Mouse (Mus musculus) mouse embryonic stem cell (cell line): ENCODE data around the gene Angptl4.

Experiments used
- in situ Hi-C, 2 experiments: fragments of 300-500 bp; cut with MboI; formaldehyde crosslinking; loops; 1 replicate in 1 of 2; 3 replicates in 1 of 2; pipeline ENCODE4 v1.14.3; 2019 to 2020; ENCODE audit warnings: low sequenced_read_pairs in 2 of 2, low pct_unique_long_range_greater_than_20kb in 1 of 2, mixed read lengths in 1 of 2; ENCODE audit not compliant: unreplicated experiment in 1 of 2

The Angptl4 gene

DNA sequence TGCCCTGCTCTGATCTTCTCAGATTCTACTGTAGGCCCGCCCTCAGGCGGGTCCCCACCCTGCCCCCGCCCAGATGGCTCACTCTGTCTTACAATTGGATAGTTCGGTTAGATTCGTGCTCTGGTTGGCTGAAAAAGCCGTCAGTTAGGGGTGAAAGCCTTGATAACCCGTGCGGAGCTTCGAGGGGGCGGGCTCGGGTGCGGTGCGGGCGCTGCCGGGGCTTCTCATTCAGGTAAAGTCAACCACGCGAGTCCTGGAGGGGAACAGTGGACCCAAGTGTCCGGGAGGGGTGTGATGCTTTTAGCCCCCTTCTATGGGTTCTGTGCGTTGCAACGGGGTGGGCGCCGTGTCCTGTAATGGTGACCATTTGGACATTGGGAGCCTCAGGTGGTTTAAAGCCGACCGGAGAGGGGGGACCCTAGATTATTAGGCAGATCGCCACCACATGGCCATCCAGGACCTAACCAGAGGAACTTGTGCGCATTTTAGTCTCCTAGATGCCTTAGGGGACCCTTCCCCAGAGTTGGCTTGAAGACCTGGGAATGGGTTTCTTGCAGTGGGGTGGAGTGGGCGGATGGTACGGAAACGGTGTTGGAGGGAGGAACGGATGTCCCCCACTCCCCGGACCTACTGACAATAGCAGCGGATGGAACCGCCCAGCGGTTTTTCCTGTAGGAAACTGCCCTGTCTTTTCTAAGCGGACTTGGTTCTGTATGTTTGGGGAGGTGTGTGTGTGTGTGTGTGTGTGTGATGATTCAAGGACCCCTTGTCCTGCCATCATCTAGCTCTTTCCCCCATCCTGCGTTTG is 28.9 kb upstream of the Angptl4 start, which contains the start of gene Kank3:
Gene Kank3 (plus strand): TSS at position 186 of the 808 bp plus-strand sequence.
- in situ Hi-C loops, result loop anchor here in 1 of 2 experiments (25.0 kb wide), 1 partner anchor 923 kb away; the partner anchor contains the start of gene Zfp870

DNA sequence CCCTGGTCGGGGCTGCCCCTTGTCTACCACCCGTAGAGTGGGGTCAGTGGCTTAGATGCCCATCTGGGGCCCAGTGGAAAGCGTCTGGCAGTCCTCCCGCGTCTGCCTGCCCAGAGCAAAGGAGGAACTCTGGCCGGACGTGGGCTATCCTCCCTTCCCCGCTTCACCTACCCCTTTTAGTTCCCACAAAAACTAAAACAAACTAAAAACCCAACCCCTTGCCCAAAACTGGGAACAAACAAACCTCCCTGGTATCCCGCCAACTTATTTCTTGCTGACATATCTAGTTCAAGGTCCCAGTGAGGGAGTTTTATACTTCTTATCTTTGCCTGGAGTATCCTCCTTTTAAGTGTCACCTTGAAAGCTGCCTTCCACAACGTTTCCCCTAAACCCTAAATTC is 26.6 kb upstream of the Angptl4 start:
- in situ Hi-C loops, result loop anchor here in 1 of 2 experiments (10.0 to 25.0 kb wide), 2 partner anchors 213 to 921 kb away; partner anchors contain the start of gene Zfp870

DNA sequence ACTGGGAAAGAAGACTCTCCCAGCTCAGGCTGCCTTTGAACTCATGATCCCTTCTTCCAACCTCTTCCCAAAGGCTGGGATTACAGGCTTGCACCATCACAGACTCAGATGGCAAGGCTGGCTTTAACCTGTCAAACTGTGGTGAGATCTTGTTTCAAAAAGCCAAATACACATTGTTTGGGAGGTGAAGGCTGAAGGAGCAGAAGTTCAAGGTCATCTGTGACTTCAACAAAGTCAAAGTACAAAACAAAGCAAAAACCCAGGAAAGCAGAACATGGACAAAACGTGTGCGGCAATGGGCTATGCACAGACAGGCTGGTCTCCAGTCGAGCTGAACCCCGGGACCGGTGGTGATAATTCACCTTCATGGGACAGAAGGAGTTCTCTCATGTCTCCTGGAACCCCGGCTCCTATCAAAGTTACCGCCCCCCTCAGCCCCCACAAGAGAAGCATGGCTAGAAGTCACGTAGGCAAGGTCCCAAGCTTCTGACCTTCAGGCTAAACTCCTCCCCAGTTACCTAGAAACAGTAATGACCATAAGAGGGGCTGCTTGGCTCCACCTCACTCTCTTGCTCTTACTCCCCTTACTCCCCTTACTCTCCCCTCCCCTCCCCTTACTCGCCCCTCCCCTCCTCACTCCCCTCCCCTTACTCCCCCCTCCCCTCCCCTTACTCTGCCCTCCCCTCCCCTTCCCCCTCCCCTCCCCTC is 25.7 kb upstream of the Angptl4 start:
- in situ Hi-C loops, result loop anchor here in 1 of 2 experiments (10.0 to 25.0 kb wide), 2 partner anchors 213 to 920 kb away; partner anchors contain the start of gene Zfp870

DNA sequence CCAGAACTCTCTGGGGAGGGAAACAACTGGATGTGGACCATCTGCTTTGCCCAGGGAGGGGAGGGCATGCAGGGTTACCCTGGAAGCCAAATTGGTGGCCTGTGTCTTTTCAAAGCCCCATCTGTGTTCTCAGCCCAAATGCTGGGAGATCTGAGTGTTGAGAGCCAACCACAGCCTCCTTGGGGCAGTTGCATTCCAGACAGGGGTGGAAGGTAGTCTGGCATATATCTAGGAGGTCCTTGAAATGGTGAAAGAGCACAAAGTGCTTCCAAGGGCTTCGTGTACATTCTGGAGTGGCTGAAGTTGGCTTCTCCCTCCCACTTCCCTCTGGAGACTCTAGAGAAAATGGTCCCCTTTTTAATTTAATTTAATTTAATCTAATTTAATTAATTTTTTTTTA is 23.1 kb upstream of the Angptl4 start:
- in situ Hi-C loops, result loop anchor here in 1 of 2 experiments (10.0 to 25.0 kb wide), 2 partner anchors 210 to 917 kb away; partner anchors contain the start of gene Zfp870

DNA sequence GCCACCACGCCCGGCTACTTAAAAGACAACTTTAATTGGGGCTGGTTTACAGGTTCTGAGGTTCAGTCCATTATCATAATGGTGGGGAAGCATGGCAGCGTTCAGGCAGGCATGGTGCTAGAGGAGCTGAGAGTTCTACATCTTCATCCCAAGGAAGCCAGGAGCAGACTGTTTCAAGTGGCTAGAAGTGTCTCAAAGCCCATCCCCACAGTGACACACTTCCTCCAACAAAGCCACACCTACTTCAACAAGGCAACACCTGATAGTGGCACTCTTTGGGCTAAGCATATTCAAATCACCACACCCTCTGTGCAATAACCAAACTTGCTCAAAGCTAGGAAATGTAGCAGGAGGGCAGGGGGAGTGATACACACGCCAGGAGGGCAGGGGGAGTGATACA is 22.6 kb upstream of the Angptl4 start:
- in situ Hi-C loops, result loop anchor here in 1 of 2 experiments (10.0 to 25.0 kb wide), 2 partner anchors 209 to 917 kb away; partner anchors contain the start of gene Zfp870

DNA sequence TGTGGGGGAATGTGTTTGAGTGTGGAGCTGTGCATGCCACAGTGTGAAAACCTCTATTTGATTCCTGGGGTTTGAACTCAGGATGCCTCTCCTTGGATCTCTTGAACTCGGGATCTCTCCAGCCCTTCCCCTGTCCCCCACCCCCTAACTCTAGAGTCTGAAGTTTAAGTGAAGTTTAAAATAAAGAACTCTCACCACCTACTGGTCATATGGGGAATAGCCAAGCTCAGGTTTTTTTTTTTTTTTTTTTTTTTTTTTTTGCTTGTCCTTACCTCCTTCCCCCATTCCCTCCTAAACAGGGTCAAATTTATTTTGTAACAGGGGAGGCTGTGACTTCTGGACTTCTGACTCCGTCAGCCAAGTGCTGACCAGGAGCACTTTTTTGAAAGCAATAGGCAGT is 20.6 kb upstream of the Angptl4 start:
- in situ Hi-C loops, result loop anchor here in 1 of 2 experiments (10.0 to 25.0 kb wide), 2 partner anchors 207 to 915 kb away; partner anchors contain the start of gene Zfp870

DNA sequence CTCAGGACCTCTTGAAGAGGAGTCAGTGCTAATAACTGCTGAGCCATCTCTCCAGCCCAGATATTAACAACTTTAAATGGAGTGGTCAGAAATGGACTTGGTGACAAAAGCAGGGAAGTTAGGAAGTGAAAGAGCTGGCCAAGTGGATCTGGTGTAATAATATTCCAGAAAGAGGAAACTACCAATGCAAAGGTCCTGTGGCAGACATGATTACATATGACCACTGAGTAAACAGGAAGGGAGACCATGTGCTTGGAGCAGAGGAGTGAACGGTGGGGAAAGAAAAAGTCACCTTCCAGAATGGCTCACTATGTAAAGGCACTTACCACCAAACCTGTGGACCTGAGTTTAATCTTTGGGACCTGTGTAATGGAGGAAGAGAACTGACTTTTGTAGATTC is 17.6 kb upstream of the Angptl4 start:
- in situ Hi-C loops, result no loop called here

DNA sequence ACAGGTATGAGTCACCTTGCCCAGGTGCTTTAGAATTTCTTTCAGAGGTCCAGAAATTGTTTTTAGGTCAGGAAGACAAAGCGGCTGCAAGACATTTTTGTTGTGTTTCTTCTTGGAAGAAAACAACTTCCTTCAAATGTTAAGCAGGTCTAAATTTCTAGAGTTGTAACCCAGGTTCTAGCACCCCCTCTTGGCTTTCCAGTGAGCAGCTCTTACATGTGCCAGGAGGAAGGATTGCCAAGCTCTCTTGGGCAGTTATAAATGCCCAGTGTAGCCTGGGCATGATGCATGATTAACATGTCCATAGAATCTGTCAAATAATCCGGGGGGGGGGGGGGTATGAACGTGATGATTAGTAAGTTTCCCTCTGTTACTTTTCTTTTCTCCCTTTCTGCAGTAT is 16.7 kb upstream of the Angptl4 start:
- in situ Hi-C loops, result no loop called here

DNA sequence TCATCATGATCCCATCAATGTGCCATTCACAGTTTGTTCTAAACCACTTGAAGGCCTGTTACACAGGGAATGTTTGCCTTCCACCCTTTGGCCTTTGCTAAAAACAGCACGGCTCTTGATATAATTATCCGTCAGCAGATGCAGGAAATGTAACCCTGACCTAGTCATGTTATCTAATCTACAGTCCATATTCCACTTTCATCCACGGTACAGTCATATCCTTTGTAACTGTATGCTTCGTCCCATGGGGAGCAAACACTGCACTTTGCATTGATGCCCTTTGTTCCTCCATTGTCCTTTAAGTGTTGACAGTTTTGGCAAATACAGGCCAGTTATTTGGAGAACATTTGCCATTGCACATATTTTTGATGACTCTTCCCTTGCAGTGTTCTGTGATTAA is 7.1 kb upstream of the Angptl4 start:
- in situ Hi-C loops, result loop anchor here in 1 of 2 experiments (10.0 kb wide), 1 partner anchor 274 kb away; no protein-coding TSS in a partner anchor

DNA sequence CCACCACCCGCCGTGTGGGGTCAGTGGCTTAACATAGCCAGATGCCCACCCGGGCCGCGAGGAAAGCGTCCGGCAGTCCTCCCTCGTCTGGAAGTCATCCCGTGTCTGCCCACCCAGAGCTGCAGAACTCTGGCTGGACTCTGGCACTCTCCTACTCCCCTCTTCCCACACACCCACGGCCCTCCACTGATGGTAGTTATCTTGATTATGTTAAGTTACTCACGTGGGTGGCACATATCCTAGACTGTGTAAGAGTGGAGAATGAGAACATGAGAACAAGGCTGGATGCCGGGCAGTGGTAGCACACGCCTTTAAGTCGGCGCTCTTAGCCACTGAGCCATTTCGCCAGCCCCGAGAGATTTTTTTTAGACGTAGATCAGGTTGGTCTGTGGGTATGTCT is 4.7 kb upstream of the Angptl4 start:
- in situ Hi-C loops, result loop anchor here in 1 of 2 experiments (10.0 kb wide), 1 partner anchor 272 kb away; no protein-coding TSS in a partner anchor

DNA sequence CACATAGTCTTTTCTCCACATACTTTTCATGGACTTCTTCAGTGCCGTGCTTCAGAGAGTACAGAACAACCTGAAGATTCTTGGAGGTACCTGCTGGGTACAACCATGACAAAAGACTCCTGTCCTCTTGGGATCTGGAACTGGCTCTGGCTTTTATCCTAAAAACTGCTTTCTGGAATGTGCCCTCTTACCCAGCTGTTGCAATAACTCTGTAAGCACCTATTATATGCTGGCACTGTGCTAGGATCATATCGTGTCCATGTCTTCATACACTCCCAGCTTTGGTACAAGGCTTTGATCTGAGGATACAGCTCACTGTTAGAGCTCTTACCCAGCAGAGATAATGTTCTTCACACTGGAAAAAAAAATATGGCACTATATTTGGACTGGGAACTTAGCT is 3.3 kb upstream of the Angptl4 start:
- in situ Hi-C loops, result loop anchor here in 1 of 2 experiments (10.0 kb wide), 1 partner anchor 270 kb away; no protein-coding TSS in a partner anchor

DNA sequence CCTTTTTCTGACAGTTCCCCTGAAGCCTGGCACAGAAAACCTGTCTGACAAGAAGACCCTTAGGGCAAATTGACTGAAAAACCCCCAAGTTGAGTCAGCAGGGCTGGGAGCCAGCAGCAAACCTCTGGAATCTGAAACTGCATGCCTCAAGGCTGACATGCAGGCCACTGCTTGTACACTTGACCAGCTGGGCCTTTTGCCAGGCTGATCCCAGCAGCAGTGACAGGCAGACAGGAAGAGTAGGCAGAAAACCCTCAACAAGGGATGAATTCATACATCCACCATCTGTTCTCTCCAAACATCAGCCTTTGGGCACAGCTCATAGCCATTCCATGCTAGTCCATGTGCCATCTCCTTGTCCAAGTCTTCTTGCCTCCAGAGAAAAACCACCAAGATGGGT is 1.8 kb upstream of the Angptl4 start:
- in situ Hi-C loops, result loop anchor here in 1 of 2 experiments (10.0 kb wide), 1 partner anchor 269 kb away; no protein-coding TSS in a partner anchor

DNA sequence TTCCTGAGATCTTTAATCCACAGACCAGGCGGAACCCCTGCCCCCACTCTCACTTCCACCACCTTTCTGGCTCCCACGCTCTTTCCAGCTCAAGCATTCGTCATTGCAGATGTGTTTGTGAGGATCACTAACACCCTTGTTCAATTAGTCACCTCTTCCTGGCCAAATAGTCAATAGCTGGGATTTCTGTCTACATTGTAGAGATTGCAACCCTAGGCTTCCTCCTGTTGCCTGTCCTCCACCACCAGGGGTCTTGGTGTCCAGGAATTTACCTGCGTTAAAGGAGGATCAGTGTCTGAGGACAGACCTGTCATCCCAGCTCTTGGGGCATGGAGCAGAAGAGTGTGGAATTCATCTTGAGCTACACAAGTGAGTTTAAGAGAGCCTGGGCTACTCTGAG is 437 bp upstream of the Angptl4 start:
- in situ Hi-C loops, result loop anchor here in 1 of 2 experiments (10.0 kb wide), 1 partner anchor 267 kb away; no protein-coding TSS in a partner anchor

DNA sequence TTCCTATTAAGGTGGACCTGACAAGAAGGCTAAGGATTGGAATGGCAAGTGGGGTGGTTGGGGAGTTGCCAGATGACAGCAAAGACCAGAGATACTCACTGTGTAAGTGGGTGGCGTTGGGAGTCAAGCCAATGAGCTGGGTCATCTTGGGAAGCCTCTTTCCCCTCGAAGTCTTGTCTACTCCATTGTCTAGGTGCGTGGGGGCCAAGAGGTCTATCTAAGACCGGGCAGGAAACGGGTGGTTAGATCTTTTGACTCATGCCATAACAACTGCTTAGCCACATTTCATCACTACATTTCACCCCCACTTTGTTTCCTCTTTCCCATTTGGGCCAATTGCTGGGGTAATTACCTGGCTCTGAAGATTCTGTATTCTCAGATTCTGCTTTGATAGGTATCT is 1.2 kb downstream of the Angptl4 start:
- in situ Hi-C loops, result loop anchor here in 1 of 2 experiments (10.0 kb wide), 1 partner anchor 266 kb away; no protein-coding TSS in a partner anchor

DNA sequence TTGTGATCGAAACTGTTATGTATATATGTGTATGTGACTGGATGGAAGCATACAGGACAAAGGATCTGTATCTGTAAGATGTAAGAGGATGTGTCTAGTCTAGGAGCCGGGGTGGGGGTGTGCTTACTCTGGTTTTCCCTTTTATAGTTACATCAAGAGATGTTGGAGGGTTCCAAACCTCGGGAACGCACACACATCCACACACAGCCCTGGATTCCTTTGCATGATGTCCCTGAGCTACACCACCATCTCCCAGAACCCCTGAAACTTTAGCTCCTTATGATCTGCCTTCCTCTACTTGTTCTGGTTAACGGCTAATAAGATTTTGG is 1.7 kb downstream of the Angptl4 start:
- in situ Hi-C loops, result loop anchor here in 1 of 2 experiments (10.0 kb wide), 1 partner anchor 265 kb away; no protein-coding TSS in a partner anchor

DNA sequence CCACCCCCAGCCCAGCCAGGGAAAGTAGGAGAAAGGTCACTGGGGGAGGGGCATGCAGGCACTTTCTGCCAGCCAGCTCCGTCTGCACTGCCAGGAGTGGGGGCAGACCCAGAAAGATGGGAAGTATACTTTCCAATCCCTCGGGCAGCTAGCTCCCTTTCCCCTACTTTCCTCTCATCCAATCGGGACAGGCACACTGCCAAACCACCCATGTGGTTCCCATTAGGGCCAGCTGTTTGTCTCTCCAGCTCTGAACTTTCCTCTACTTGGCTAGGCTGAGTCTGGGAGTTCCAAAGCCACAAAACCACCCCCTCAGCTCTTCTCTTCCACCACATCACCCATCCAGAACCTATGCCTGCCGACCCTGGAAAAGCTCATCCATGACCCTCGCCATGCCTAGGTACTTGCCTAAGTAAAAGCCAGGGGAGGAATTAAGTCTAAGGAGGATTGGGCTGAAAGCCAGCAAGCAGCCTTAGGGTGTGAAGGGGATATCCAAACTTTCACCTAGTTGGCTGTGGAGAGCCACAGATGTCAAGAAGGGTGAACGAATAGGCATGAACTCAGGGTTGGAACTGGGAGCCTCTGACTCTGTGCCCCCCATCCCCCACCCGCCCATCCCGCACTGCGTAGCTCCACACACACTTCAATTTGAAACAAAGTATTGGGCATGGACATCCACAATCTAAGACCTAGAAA is 2.2 kb downstream of the Angptl4 start:
- in situ Hi-C loops, result no loop called here

DNA sequence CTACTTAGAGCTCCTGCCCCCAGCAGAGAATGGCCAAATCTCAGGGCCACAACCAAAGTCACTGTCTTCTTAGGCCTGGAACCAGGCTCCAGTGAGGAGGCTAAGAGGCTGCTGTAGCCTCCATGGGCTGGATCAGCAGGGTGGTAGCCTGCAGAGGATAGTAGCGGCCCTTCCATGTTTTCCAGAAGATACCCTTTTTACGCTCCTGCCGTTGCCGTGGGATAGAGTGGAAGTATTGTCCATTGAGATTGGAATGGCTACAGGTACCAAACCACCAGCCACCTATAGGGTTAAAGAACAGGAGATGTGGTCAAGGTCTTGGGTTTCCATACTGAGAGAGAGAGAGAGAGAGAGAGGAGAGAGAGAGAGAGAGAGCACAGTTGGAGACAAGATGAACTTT is 6.3 kb downstream of the Angptl4 start:
- in situ Hi-C loops, result no loop called here

DNA sequence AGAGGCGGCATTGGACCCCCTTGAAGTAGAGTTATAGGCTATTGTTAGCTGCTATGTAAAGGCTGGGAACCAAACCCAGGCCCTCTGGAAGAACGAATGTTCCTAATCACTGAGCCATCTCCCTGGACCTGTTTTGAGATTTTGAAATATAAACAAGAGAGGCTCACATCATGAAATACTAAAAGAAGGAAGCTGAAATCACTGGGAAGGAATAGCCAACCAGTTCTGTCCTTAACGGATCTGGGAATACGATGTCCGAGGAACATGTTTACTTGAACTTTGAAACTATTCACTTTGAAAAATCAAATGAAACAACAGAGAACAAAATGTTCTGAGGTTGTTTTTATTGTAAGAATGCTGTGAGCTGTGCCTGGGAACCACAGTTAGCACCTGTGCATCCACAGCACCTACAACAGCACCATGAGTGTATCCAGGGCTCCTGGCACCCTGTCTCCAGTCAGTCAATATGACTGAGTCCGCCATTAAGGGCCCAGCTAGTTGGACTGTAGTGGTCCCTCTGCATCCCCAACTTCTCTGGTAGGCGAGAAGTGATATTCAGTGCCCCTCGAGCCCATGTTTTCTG is 7.0 kb downstream of the Angptl4 start:
- in situ Hi-C loops, result no loop called here
